Mouse (Mus musculus) heart, adult 10 weeks (tissue): ENCODE results near the gene Mia. TPM values are rescaled to one million over a fixed set of nuclear protein-coding genes. Genes with fewer than 3 reads are reported as not detected.

Experiments
- polyA plus RNA-seq: library from polyadenylated mRNA; stranded (reverse); fragments of 350-450 nt; fragmentation: Illumina TruSeq; extraction: RNeasy Lipid Tissue Mini Kit (QIAGEN cat#74804); gene quantifications from one replicate; pipeline ENCODE4 v1.2.3, GENCODE M21; 2014; ENCODE audit warnings: low read depth, low replicate concordance

The Mia gene
- not detected for polyA plus RNA-seq

DNA sequence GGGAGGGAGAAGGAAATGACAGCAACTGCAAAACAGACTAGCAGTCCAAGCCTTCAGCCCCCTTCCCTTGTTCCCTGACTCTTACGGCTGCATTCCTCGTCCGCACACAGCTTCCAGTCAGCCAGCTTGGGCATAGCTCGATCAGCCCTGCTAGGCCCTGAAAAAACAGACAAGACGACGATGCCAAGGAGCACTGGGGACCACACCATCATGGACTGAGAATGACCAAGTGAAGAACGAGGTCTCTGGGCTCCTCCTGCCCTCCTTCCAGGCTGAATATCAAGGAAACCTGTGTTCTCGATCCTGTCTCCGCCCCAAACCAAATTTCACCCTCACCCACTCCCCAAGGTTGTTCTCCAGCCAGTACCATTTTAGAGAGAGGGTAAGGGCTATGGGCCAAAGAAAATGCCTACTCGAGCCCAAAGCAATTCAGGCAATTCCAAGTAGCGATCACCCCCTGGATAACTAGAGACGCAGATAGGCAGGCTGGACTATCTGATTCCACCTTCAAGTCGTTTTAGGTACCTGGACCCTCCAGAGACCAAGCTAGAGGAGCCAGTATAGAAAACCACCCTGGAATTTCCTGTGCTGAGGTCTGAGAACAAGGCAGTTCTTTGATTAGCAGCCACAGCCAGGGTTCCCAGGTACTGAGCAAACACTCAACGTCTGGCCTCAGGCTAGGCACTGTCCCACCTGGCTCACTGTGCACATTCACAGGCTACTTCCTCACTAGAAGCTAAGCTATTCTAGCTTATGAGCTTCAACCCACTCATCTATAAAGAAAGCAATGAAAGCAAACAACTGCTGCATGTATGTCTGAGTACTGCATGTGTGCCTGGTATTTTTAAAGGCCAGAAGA is at the start of gene Mia, which contains the start of gene Gm21983:
Gene Mia, minus strand, starts transcription at position 321 of the 859 bp plus-strand sequence.
Gene Gm21983, minus strand, starts transcription at position 250 of the 859 bp plus-strand sequence.

DNA sequence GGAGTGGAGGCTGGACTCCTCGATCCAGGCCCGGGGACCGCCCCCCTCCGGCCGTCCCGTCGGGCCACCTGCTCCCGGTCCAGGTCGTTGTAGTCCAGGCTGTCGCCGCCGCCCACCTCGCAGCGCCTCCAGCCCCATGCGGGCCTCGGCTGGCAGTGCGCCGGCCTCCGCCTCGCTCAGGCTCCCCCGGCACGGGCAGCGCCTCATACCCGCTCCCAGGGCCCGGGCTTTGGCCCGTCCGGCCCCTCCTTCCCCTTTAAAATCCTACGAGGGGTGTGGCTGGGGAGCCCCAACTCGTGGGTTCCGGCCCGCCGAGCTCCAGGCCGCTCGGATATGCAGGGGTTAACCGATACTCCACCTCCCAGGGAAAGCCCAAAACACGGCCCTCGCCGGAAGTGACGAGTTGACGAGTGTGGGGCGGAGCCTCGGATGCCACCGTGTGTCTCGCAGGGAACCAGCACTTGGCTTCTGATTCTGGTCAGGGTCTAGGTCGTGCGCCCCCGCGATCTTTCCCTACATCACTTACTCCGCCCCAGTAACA is 47.4 kb upstream of the Mia start, which contains the start of gene Itpkc:
Gene Itpkc, minus strand, starts transcription at position 381 of the 541 bp plus-strand sequence.

DNA sequence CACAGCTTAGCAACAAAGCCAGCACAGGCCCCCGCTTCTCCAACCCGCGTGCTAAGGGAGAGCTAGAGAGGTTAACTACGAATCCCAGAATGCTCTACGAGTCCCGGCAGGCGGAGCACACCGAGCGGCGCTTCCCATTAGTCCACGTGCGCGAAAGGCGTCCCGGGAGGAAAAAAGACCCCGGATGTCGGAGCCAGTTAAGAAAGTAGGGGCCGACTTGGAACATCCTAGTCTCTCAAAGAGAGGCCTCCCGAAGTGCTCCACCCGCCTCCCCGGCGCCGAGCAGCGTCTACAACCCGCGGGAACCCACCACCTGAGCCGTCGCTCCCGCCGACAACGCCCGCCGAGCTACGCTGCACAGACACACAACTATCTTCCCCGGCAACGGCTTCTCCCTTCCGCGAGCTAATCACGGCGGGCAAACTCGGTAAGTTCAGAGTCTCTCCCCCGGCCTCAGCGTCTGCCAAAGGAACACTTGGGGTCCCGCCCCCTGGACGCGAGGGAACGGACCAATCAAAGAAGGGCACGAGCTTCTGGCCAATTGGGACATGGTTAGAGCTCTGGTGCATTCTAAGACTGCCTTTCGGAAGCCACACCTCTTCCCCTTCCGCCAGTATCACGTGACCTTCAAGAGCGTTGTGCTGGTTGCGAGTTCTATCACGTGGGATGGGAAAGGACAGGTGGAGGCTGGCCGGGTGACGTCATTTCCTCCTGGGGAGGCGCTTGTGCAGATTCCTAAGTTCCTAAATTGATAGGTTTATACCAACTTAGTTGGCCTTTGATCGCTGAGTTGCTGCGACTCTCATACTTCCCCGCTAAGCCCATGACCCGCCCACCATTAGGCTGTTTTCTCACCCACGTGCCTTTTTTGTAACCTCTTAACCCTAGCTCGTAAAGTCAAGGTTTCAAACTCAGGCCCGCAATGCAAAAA is 15.0 kb upstream of the Mia start, which contains the start of the genes BC024978 and Snrpa:
Gene BC024978, plus strand, starts transcription at position 101 of the 931 bp plus-strand sequence.
Gene Snrpa, minus strand, starts transcription at position 591 of the 931 bp plus-strand sequence.

DNA sequence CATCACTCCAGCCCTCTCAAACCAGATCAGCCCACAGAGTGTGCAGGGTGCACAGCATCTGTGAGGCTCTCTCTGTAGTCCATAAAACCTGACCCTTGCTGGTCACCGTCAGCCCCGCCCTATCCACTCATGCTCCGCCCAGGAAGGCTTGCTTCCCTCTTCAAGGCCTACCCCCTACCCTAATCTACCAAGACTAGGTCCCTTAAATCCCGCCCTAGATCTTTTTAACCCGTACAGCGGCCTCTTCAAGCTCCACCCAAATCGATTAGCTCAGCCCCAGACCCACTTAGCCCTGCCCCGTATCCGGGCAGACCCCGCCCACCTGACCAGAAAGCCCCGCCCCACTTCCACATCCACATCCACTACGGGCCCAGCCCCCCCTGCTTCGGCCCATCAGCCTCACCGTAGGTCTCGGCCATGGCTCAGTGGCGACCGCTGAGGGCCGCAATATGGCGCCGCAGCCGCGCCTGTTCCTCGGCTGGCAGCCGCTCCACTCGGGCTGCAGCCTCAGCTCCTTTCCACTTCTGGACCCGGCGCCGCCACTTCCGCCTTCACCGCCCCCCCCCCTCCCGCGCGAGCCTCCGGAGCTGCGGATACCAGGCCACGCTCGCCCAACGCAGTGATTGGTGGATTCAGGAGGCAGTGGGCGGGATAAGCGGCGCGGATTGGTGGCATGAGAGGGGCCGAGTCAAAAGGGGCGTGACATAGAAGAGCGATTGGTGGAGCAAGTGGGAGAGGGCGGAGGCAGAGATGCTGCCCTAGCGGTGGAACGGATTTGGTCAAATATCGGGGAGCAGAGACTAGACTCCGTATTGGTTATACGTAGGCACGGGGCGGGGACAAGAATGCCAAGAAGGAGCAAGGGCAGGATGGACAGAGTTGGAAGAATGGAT is 2.4 kb downstream of the Mia start, which contains the start of gene Rab4b:
Gene Rab4b, minus strand, starts transcription at position 573 of the 893 bp plus-strand sequence.

DNA sequence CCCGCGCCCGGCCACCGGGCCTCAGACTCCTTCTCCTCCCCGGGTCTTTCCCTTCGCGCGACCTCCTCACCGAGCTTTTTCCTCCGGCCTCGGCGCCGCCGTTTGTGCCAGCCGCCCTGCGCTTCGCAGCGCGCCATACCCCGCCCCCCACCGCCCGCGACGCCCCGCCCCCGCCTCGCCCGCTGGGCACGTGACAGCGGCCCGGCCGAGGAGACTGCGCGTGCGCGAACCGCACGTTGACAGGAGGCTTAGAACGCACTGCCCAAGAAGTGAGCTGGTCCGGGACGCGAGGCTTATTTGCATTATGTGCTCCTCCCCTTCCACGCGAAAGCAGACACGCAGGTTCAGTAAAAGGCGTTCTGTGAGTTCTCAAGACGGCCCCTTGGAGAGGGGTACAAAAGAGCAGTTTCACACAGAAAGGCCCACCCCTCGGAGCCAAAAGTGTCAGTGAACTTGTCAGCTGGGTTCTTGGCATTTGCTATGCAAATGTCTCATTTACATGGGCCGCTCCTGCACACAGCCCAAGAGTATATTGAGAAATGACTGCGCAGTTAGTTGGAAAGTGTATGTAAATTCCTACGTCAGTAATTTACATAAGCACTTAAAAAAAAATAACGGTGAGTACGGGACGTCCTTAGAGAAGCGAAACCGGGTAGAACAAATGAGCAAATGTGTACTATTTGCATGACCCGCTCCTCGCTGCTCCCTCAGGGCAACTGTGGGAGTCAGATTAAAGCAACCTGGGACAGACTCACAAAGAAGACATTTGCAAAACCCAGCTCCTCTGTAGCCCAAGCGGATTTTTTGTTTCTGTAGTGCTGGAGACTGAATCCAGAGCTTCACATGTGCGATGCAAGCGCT is 14.1 kb downstream of the Mia start, which contains the start of gene Egln2:
Gene Egln2, minus strand, starts transcription at position 189 of the 861 bp plus-strand sequence.

DNA sequence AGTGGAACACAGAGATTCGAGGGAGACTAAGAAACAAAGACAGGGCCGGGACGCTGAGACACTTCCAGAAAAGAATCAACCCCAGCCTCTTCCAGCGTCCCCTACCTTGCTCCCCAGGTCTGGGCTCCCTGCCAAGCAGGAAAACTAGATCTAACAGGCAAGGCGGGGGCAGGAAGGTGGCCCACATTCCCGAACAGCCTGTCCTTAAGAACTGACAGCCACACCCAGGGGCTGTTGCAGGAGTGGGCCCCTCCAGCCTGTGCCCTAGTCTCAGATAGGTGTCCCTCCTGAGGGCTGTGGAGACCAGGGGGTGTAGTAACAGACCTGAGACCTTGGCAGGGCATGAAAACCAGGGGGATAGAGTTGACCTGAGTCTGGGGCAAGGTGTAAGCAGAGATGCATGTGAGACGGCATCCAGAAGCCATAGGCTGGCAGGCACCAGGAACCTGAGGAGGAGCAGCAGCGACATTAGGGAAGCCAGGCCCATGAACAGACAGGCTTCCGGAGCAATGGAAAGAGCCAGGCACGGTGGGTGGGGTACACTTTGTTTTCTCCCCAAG is 27.7 kb downstream of the Mia start, which contains the start of gene Cyp2t4:
Gene Cyp2t4, plus strand, starts transcription at position 510 of the 560 bp plus-strand sequence.

Other genes starting within 250 kb of the Mia start
- not detected for gene Cyp2a22, start 241.8 kb downstream of the Mia start, polyA plus RNA-seq
- 0.63 TPM for gene Cyp2a12, start 152.1 kb downstream of the Mia start, polyA plus RNA-seq
- gene Cyp2f2, start 61.2 kb downstream of the Mia start, polyA plus RNA-seq, result 1.7 TPM
- gene Cyp2t4, start 27.4 kb downstream of the Mia start, polyA plus RNA-seq, result not detected
- gene Egln2, start 14.4 kb downstream of the Mia start, polyA plus RNA-seq, result 44.6 TPM
- 17.7 TPM for gene Rab4b, start 2.3 kb downstream of the Mia start, polyA plus RNA-seq
- gene Gm21983, start 71 bp downstream of the Mia start, polyA plus RNA-seq, result not detected
- 9.3 TPM for gene BC024978, start 14.6 kb upstream of the Mia start, polyA plus RNA-seq
- gene Snrpa, start 15.1 kb upstream of the Mia start, polyA plus RNA-seq, result 36.3 TPM
- 4.3 TPM for gene Itpkc, start 47.5 kb upstream of the Mia start, polyA plus RNA-seq
- gene Coq8b, start 51.9 kb upstream of the Mia start, polyA plus RNA-seq, result 8.5 TPM
- 5.8 TPM for gene Numbl, start 77.3 kb upstream of the Mia start, polyA plus RNA-seq
- 237 TPM for gene Ltbp4, start 156.5 kb upstream of the Mia start, polyA plus RNA-seq
- gene Shkbp1, start 174.9 kb upstream of the Mia start, polyA plus RNA-seq, result 9.0 TPM
- not detected for gene Gm20479, start 176.3 kb upstream of the Mia start, polyA plus RNA-seq